Mouse (Mus musculus): ENCODE measurements at regions not wholly inside any gene's neighbourhood (a gene's known extent, or its start where the extent isn't known, plus 50 kb on each side); places are given as distances from the start of the nearest gene placed in this dataset.

GRCm38 (mm10) chr19:51648586-51649158, 615.4 kb upstream of the Ins1 start:
- no peak for DNase-seq

- DNase-seq, result peak; percentile 57 to 58
Observed at GRCm38 (mm10) chr19:51660186-51660585, 603.9 kb upstream of the Ins1 start.

GRCm38 (mm10) chr19:51666626-51667025, 597.5 kb upstream of the Ins1 start:
- DNase-seq, result no peak

DNA sequence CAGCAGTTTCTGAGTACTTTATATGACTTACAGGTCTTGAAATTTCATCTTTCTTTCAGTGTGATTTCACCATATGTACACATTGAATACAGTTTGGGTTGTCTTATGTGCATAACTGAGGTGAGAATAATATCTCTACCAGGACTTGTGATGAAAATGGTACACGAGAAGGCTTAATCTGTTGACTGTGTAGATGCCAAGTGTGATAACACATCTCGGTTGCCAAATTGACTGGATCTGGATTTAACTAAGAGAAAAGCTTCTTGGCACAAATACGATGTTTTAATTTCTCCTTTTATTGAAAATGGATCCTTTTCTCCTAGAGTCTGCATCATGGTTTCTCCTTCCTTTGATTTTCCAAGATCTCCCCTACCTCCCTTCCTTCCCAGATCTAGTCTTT, 588.4 kb upstream of the Ins1 start:
- DNase-seq, result no peak
